Mouse (Mus musculus): ENCODE measurements around the gene Gm11032.
"Not testable (repeated sequence)": the region's sequence is repeated elsewhere in the genome, so short reads cannot be mapped to it uniquely, and the experiment has no call there.

Gm11032 gene

GRCm38 (mm10) chr11:4620017-4620485, at the start of gene Gm11032:
Gene Gm11032, plus strand, starts transcription at chr11:4620067.
- DNase-seq = no peak

- no peak for DNase-seq
Measured at GRCm38 (mm10) chr11:4571491-4571901, 48.4 kb upstream of the Gm11032 start.

- not testable (repeated sequence) for DNase-seq
Measured at GRCm38 (mm10) chr11:4576090-4576732, 43.7 kb upstream of the Gm11032 start.

GRCm38 (mm10) chr11:4577079-4577478, 42.8 kb upstream of the Gm11032 start:
- no peak for DNase-seq

- DNase-seq = peak; percentile 23 to 56
Measured at GRCm38 (mm10) chr11:4578682-4579081, 41.2 kb upstream of the Gm11032 start.

GRCm38 (mm10) chr11:4591811-4592210, 28.1 kb upstream of the Gm11032 start:
- no peak for DNase-seq

- DNase-seq = no peak
Measured at GRCm38 (mm10) chr11:4593491-4593848, 26.4 kb upstream of the Gm11032 start.

GRCm38 (mm10) chr11:4593849-4594607, 25.8 kb upstream of the Gm11032 start:
- DNase-seq = peak; percentile 27 to 45

- DNase-seq = peak; percentile 92 to 96
Measured at GRCm38 (mm10) chr11:4594608-4595500, 25.0 kb upstream of the Gm11032 start, which contains the start of gene Mtmr3. Gene Mtmr3, minus strand, starts transcription at chr11:4594863.

- no peak for DNase-seq
Measured at GRCm38 (mm10) chr11:4598411-4598810, 21.5 kb upstream of the Gm11032 start.

- DNase-seq = no peak
Measured at GRCm38 (mm10) chr11:4599916-4600315, 20.0 kb upstream of the Gm11032 start.

GRCm38 (mm10) chr11:4601890-4602289, 18.0 kb upstream of the Gm11032 start:
- no peak for DNase-seq

- peak; percentile 26 to 33 for DNase-seq
Measured at GRCm38 (mm10) chr11:4602691-4603441, 17.0 kb upstream of the Gm11032 start.

GRCm38 (mm10) chr11:4604441-4604840, 15.4 kb upstream of the Gm11032 start:
- DNase-seq = peak in 1 of 2 experiments; percentile 54

GRCm38 (mm10) chr11:4605414-4605813, 14.5 kb upstream of the Gm11032 start:
- DNase-seq = peak; percentile 59 to 66

- no peak for DNase-seq
Measured at GRCm38 (mm10) chr11:4606541-4606940, 13.3 kb upstream of the Gm11032 start.

GRCm38 (mm10) chr11:4611904-4612303, 8.0 kb upstream of the Gm11032 start:
- no peak for DNase-seq

- DNase-seq = no peak
Measured at GRCm38 (mm10) chr11:4620501-4621108, 738 bp downstream of the Gm11032 start.

GRCm38 (mm10) chr11:4621866-4622265, 2.0 kb downstream of the Gm11032 start:
- DNase-seq = no peak

GRCm38 (mm10) chr11:4622442-4622986, 2.6 kb downstream of the Gm11032 start:
- DNase-seq = peak in 1 of 2 experiments; percentile 61

GRCm38 (mm10) chr11:4622997-4623396, 3.1 kb downstream of the Gm11032 start:
- DNase-seq = no peak

GRCm38 (mm10) chr11:4625931-4626330, 6.1 kb downstream of the Gm11032 start:
- no peak for DNase-seq

All from kidney, adult 8-10 months (tissue).